Mouse (Mus musculus) myocyte (in vitro differentiated cells): ENCODE data around the gene Trpm5. TPM values are rescaled to one million over a fixed set of nuclear protein-coding genes. Genes with fewer than 3 reads are reported as not detected.

Experiments
- H3K27me3 ChIP-seq: one replicate; pipeline ENCODE4 v1.6.1; 2011; ENCODE audit not compliant: control insufficient read depth, insufficient read depth, insufficient read length
- H3K36me3 ChIP-seq: one replicate; pipeline ENCODE4 v1.6.1; 2011; ENCODE audit not compliant: control insufficient read depth, insufficient read depth
- H3K4me2 ChIP-seq: one replicate; pipeline ENCODE4 v1.6.1; 2011; ENCODE audit warnings: low read depth, control low read depth
- H3K4me3 ChIP-seq: one replicate; pipeline ENCODE4 v1.5.1; 2011; ENCODE audit warnings: mild to moderate bottlenecking, control low read depth, moderate library complexity
- H3K79me2 ChIP-seq: one replicate; pipeline ENCODE4 v1.6.1; 2011; ENCODE audit not compliant: control insufficient read depth, insufficient read depth
- H3ac ChIP-seq: one replicate; pipeline ENCODE4 v1.6.1; 2011; ENCODE audit not compliant: control insufficient read depth, insufficient read length
- CEBPB ChIP-seq: IDR thresholded peaks from 2 replicates; pipeline ENCODE4 v1.6.1; 2011; ENCODE audit warnings: mild to moderate bottlenecking, moderate library complexity; ENCODE audit not compliant: poor library complexity, insufficient read depth, severe bottlenecking
- E2F4 ChIP-seq: IDR thresholded peaks from one replicate; pipeline ENCODE4 v1.6.1; 2011; ENCODE audit warnings: mild to moderate bottlenecking, control low read depth, moderate library complexity; ENCODE audit not compliant: insufficient read depth
- MAX ChIP-seq: IDR thresholded peaks from one replicate; pipeline ENCODE4 v1.6.1; 2011; ENCODE audit warnings: low read depth, mild to moderate bottlenecking, control low read depth
- MYOD1 ChIP-seq, 3 experiments: IDR thresholded peaks; one replicate each; pipeline ENCODE4 v1.6.1; 2011; ENCODE audit warnings: control low read depth in 2 of 3, low read depth in 2 of 3, mild to moderate bottlenecking in 2 of 3, moderate library complexity in 1 of 3; ENCODE audit not compliant: insufficient read length in 2 of 3, control insufficient read depth in 1 of 3
- MYOG ChIP-seq, 3 experiments: IDR thresholded peaks; one replicate each; pipeline ENCODE4 v1.6.1; 2011; ENCODE audit warnings: control low read depth in 2 of 3, low read depth in 2 of 3, mild to moderate bottlenecking in 2 of 3; ENCODE audit not compliant: insufficient read length in 2 of 3, control insufficient read depth in 1 of 3, insufficient read depth in 1 of 3
- POLR2A ChIP-seq: IDR thresholded peaks from one replicate; pipeline ENCODE4 v1.6.1; 2011; ENCODE audit warnings: low read depth, mild to moderate bottlenecking, control low read depth, moderate library complexity; ENCODE audit not compliant: insufficient read length
- POLR2AphosphoS2 ChIP-seq: IDR thresholded peaks from one replicate; pipeline ENCODE4 v1.6.1; 2011; ENCODE audit warnings: low read depth, control low read depth; ENCODE audit not compliant: insufficient read length
- REST ChIP-seq: IDR thresholded peaks from one replicate; pipeline ENCODE4 v1.6.1; 2011; ENCODE audit warnings: mild to moderate bottlenecking, control low read depth, moderate library complexity; ENCODE audit not compliant: insufficient read depth, insufficient read length
- SRF ChIP-seq: IDR thresholded peaks from one replicate; pipeline ENCODE4 v1.6.1; 2011; ENCODE audit warnings: low read depth; ENCODE audit not compliant: control insufficient read depth, insufficient read length
- TCF12 ChIP-seq: IDR thresholded peaks from one replicate; pipeline ENCODE4 v1.6.1; 2011; ENCODE audit warnings: mild to moderate bottlenecking, control low read depth; ENCODE audit not compliant: poor library complexity, insufficient read depth, severe bottlenecking
- TCF3 ChIP-seq: IDR thresholded peaks from one replicate; pipeline ENCODE4 v1.6.1; 2011; ENCODE audit warnings: low read depth, control low read depth; ENCODE audit not compliant: insufficient read length
- USF1 ChIP-seq: IDR thresholded peaks from one replicate; pipeline ENCODE4 v1.6.1; 2011; ENCODE audit warnings: low read depth, mild to moderate bottlenecking, control low read depth, moderate library complexity
- polyA plus RNA-seq: library from polyadenylated mRNA; unstranded; fragments of >200 nt; fragmentation: generic; extraction: Trizol; gene quantifications from one replicate; pipeline ENCODE4 v1.2.1, GENCODE M21; 2012; ENCODE audit warnings: missing spikeins

Trpm5 gene
- polyA plus RNA-seq, 1 experiment, result 6.9 TPM

GRCm38 (mm10) chr7:143070506-143071070 is 23.9 kb downstream of the Trpm5 start:
- Histone ChIP-seq H3K27me3 (no peaks in the 10 kb centered on the region), H3ac (peak overlapping the region; percentile 91), H3K79me2 (peaks cover 12% of the 10 kb centered on the region), H3K36me3 (peaks cover 32% of the 10 kb centered on the region), H3K4me2 (peak overlapping the region; percentile 84), H3K4me3 (peak overlapping the region; percentile 92)
- TF ChIP-seq POLR2A, result no peak
- no peak for TF ChIP-seq TCF12
- no peak for TF ChIP-seq REST
- no peak for TF ChIP-seq TCF3
- no peak for TF ChIP-seq SRF
- TF ChIP-seq MYOG (IDR thresholded peaks at IDR 0.05; ENCODE audit: control insufficient read depth in 1 of 3, insufficient read depth in 1 of 3, insufficient read length in 2 of 3, low read depth in 2 of 3), result no peak
- TF ChIP-seq CEBPB, result no peak
- TF ChIP-seq USF1, result no peak
- no peak for TF ChIP-seq MAX
- no peak for TF ChIP-seq MYOD1 (IDR thresholded peaks at IDR 0.05; ENCODE audit: control insufficient read depth in 1 of 3, insufficient read length in 2 of 3, low read depth in 2 of 3)
- no peak for TF ChIP-seq POLR2AphosphoS2
- no peak for TF ChIP-seq E2F4

- Histone ChIP-seq H3K4me2 (peak overlapping the region; percentile 84), H3K79me2 (peaks cover 12% of the 10 kb centered on the region), H3K27me3 (no peaks in the 10 kb centered on the region), H3K4me3 (peak overlapping the region; percentile 92), H3ac (peak overlapping the region; percentile 91), H3K36me3 (peaks cover 39% of the 10 kb centered on the region)
- TF ChIP-seq USF1, result no peak
- TF ChIP-seq MYOD1 (IDR thresholded peaks at IDR 0.05; ENCODE audit: control insufficient read depth in 1 of 3, insufficient read length in 2 of 3, low read depth in 2 of 3), result no peak
- TF ChIP-seq REST, result no peak
- TF ChIP-seq POLR2AphosphoS2, result no peak
- no peak for TF ChIP-seq TCF3
- no peak for TF ChIP-seq E2F4
- TF ChIP-seq CEBPB, result no peak
- TF ChIP-seq SRF, result no peak
- TF ChIP-seq TCF12, result no peak
- no peak for TF ChIP-seq MAX
Observed at GRCm38 (mm10) chr7:143069751-143070400, 24.6 kb downstream of the Trpm5 start.

- Histone ChIP-seq H3K4me3 (peak within 1 kb of the TSS; percentile 92), H3ac (peak within 1 kb of the TSS; percentile 91), H3K4me2 (peak within 1 kb of the TSS; percentile 84), H3K79me2 (peaks cover 12% of the 10 kb centered on the region), H3K36me3 (peaks cover 47% of the 10 kb centered on the region), H3K27me3 (no peaks in the 10 kb centered on the region)
- TF ChIP-seq POLR2A, result peak; percentile 79
- TF ChIP-seq CEBPB, result no peak
- TF ChIP-seq E2F4, result peak; percentile 53
- TF ChIP-seq POLR2AphosphoS2, result peak; percentile 99
Observed at GRCm38 (mm10) chr7:143068882-143069591, 25.4 kb downstream of the Trpm5 start, which contains the start of gene Tssc4. Gene Tssc4, plus strand, starts transcription at chr7:143069249.

- peak overlapping the region; percentile 92 for H3K4me3 ChIP-seq
- H3K27me3 ChIP-seq, result no peaks in the 10 kb centered on the region
- H3K36me3 ChIP-seq, result peaks cover 54% of the 10 kb centered on the region
- H3K4me2 ChIP-seq, result peak overlapping the region; percentile 33
- H3K79me2 ChIP-seq, result peaks cover 12% of the 10 kb centered on the region
- no peak overlapping the region for H3ac ChIP-seq
- TF ChIP-seq REST, result no peak
Observed at GRCm38 (mm10) chr7:143068316-143068881, 26.0 kb downstream of the Trpm5 start.

GRCm38 (mm10) chr7:143067897-143068296 is 26.5 kb downstream of the Trpm5 start:
- H3K4me3 ChIP-seq, result no peak overlapping the region
- H3K4me2 ChIP-seq, result no peak overlapping the region
- H3ac ChIP-seq, result no peak overlapping the region
- H3K27me3 ChIP-seq, result no peaks in the 10 kb centered on the region
- H3K36me3 ChIP-seq, result peaks cover 59% of the 10 kb centered on the region
- H3K79me2 ChIP-seq, result peaks cover 12% of the 10 kb centered on the region
- TF ChIP-seq TCF12 (no peak), POLR2A (no peak), SRF (no peak), USF1 (no peak), TCF3 (no peak), CEBPB (no peak), REST (no peak), MYOD1 (IDR thresholded peaks at IDR 0.05; ENCODE audit: control insufficient read depth in 1 of 3, insufficient read length in 2 of 3, low read depth in 2 of 3) (no peak), MAX (no peak), E2F4 (no peak), POLR2AphosphoS2 (no peak), MYOG (IDR thresholded peaks at IDR 0.05; ENCODE audit: control insufficient read depth in 1 of 3, insufficient read depth in 1 of 3, insufficient read length in 2 of 3, low read depth in 2 of 3) (no peak)
